Mouse (Mus musculus): ENCODE measurements around the gene Uaca.

- 0 out of 2 replicates have a peak, but pooled peaks have one; percentile 34 for TF ChIP-seq POLR2A (IDR thresholded peaks at IDR 0.05; ENCODE audit: insufficient read depth, low read depth, low read length)
- no peak for TF ChIP-seq CTCF (IDR thresholded peaks at IDR 0.05)
Measured at GRCm38 (mm10) chr9:60841393-60841792, 47.1 kb downstream of the Uaca start.

Data from heart, adult 2 months (tissue).